Mouse (Mus musculus): Measurements from ENCODE around the gene Sec61a1. TPM values are rescaled to one million over a fixed set of nuclear protein-coding genes. Genes with fewer than 3 reads are reported as not detected.

Gene Sec61a1
- 249 and 250 TPM in 2 replicates for polyA plus RNA-seq (2015; fragmentation: Nextera tagmentation; extraction: Ambion mirVana)

DNA sequence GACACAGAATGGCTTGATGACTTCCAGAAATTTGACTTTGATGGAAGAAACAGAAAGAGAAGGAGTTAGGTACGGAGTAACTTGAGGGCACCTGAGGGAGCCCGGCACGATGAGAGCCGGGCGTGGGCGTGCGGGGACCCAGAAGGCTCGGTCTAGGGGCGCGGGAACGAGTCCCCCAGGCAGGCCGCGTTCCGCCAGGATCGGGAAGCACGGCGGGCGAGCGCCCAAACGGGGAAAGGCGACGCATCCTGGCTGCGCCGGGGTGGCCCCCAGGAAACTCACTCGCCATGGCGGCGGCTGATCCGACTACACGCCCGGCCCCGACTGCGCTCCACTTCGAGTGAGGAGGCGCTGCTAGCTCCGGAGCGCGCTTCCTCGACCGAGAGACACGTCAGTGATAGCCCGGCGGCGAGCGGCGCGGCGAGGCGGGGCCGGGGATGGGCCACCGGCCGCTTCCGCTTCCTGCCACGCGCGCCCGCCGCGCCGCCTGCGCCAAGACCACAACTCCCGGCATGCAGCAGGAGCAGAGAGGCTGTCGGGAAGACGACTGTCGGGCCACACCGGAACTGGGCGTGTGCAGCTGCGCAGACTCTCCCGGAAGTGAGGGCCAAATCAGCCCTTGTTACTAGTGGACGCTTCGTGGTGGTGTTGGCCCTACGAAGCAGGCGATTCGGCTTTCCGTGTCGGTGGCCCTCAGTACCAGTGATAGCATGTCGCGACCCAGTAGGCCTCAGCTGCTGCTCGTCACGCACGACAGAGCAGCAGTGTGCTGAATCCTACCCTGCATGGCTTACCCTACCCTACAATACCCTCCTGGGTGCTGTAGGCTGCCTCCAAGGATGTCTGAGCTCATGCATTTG lies at the start of gene Sec61a1:
TSS of gene Sec61a1 (minus strand) at position 502 of the 860 bp plus-strand sequence.
- ATAC-seq (ENCODE audit: insufficient number of reproducible peaks, insufficient read depth, low FRiP score, low TSS enrichment, low read depth) = peak; percentile 95
- under 1% methylated on average over 80 of the region's 80 CpGs for WGBS
- Histone ChIP-seq H3K4me2 (peak within 1 kb of the TSS; percentile 95), H3K27me3 (no peaks in the 10 kb centered on the region), H3K4me3 (peak within 1 kb of the TSS; percentile 96), H3K36me3 (peaks cover 30% of the 10 kb centered on the region), H3K9ac (peak within 1 kb of the TSS; percentile 97), H3K4me1 (peaks cover 30% of the 10 kb centered on the region), H3K9me3 (no peaks in the 10 kb centered on the region), H3K27ac (peak within 1 kb of the TSS; percentile 86)

DNA sequence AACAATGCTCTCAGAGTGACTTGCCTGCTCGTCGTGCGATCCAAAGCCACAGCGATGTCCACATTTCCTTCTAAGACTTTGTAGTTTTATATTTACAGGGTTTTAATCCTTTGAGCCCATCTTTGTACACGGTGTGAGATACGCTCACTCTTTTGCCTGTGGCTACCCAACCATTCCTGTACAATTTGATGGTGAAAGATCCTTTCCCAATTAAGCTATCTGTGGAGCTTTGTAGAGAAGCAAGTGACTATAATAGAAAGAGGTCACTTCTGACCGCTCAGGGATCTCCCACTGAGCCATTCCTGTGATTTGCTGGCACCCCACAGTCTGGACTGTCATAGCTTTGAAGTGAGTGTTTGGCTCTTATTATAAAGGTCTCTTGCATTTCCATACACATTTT lies 48.0 kb upstream of the Sec61a1 start:
- no peak for ATAC-seq (ENCODE audit: insufficient number of reproducible peaks, insufficient read depth, low FRiP score, low TSS enrichment, low read depth)
- no peak overlapping the region for H3K9ac ChIP-seq
- no peaks in the 10 kb centered on the region for H3K9me3 ChIP-seq
- H3K4me2 ChIP-seq = peak overlapping the region; percentile 24; the same call in 1 of the 2 replicates
- no peak overlapping the region for H3K27ac ChIP-seq
- H3K4me1 ChIP-seq = no peaks in the 10 kb centered on the region
- H3K4me3 ChIP-seq = no peak overlapping the region
- 7% methylated on average over 7 of the region's 7 CpGs for WGBS
- peaks cover 30% of the 10 kb centered on the region for H3K27me3 ChIP-seq
- no peaks in the 10 kb centered on the region for H3K36me3 ChIP-seq

DNA sequence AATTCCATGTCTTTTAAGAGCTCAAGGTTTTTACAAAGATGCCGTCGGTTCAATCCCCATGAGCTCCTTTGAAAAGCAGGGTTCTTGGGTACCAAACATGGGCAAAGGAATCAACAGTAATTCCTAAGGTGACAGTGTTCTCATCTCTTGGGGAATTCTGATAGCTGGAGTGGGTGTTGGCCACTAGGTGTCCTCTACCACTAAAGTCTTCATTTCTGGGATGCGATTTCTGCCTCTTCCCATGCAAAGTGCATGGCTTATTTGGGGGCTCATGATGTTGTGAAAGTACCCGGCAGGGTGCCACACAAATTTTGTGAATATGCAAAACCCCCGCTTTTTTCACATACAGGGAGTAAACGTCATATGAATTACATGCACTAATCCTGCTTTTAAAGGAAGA lies 46.3 kb upstream of the Sec61a1 start:
- WGBS = 29% methylated on average over 6 of the region's 6 CpGs
- Histone ChIP-seq H3K27ac (no peak overlapping the region), H3K4me3 (no peak overlapping the region), H3K27me3 (peaks cover 32% of the 10 kb centered on the region), H3K4me1 (no peaks in the 10 kb centered on the region), H3K4me2 (no peak overlapping the region), H3K36me3 (no peaks in the 10 kb centered on the region), H3K9ac (no peak overlapping the region), H3K9me3 (no peaks in the 10 kb centered on the region)
- no peak for ATAC-seq (ENCODE audit: insufficient number of reproducible peaks, insufficient read depth, low FRiP score, low TSS enrichment, low read depth)

DNA sequence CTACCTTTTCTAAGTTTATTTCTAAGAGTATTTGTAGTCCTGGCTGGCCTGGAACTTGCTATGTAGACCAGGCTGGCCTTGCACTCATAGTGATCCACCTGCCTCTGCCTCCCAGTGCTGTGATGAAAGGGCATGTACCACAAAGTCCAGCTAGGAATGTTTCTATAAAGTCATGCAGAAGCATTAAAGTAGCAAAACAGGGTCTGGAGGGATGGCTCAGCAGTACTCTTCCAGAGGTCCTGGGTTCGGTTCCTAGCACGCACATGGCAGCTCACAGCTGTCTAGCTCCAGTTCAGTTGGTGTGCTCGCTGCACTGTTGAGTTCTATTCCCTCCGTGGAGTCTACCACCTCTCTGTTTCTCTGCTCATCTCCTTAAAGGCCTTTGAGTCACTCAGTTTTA lies 41.5 kb upstream of the Sec61a1 start:
- Histone ChIP-seq H3K9ac (no peak overlapping the region), H3K4me3 (no peak overlapping the region), H3K36me3 (no peaks in the 10 kb centered on the region), H3K27me3 (peaks cover 19% of the 10 kb centered on the region), H3K4me2 (no peak overlapping the region), H3K4me1 (no peaks in the 10 kb centered on the region), H3K27ac (no peak overlapping the region), H3K9me3 (no peaks in the 10 kb centered on the region)
- no peak for ATAC-seq (ENCODE audit: insufficient number of reproducible peaks, insufficient read depth, low FRiP score, low TSS enrichment, low read depth)
- 90% methylated on average over 4 of the region's 4 CpGs for WGBS

DNA sequence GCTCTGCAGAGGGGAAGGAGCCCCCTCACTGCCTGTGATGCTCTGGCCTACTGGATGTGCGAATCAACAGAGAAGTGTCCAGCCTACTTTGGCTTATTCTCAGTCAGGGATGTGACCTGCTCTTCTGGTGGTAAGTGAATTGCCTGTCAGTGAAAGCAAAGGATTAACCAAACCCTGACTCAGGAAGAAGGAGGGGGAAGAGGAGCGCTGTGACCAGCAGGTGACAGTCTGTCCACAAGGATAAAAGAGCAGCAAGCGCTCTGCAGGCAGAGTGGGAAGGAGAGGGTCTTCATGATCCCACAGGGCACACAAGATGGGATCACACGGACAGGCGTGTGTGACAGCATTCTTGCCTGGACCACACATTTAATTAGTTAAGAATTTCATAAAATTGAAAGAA lies 41.0 kb upstream of the Sec61a1 start:
- H3K36me3 ChIP-seq = no peaks in the 10 kb centered on the region
- no peaks in the 10 kb centered on the region for H3K9me3 ChIP-seq
- no peak overlapping the region for H3K4me2 ChIP-seq
- ATAC-seq (ENCODE audit: insufficient number of reproducible peaks, insufficient read depth, low FRiP score, low TSS enrichment, low read depth) = no peak
- 29% methylated on average over 5 of the region's 5 CpGs for WGBS
- no peak overlapping the region for H3K27ac ChIP-seq
- H3K4me1 ChIP-seq = no peaks in the 10 kb centered on the region
- H3K27me3 ChIP-seq = peaks cover 14% of the 10 kb centered on the region
- H3K4me3 ChIP-seq = no peak overlapping the region
- no peak overlapping the region for H3K9ac ChIP-seq

DNA sequence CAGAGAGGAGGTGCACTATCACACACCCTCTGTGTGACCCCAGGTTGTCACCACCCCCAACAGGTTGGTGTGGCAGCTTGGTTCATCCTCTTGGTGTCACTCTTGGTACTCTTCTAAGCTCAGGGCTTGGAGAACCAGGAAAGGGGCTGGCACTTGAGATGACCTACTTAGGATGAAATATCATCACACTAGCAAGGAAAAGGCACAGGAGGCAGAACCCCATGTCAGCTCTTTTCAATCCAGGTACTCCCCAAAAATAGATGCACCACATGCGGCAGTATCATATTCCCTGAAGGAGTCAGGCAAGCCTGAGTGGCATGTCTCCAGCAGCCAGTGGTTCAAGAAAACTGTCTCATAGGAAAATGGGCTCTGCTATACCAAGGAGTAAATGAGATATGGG lies 39.4 kb upstream of the Sec61a1 start:
- no peak overlapping the region for H3K27ac ChIP-seq
- no peaks in the 10 kb centered on the region for H3K36me3 ChIP-seq
- 0 out of 2 replicates have a peak, but pooled peaks cover 6% of the 10 kb centered on the region for H3K27me3 ChIP-seq
- no peak for ATAC-seq (ENCODE audit: insufficient number of reproducible peaks, insufficient read depth, low FRiP score, low TSS enrichment, low read depth)
- H3K4me3 ChIP-seq = no peak overlapping the region
- no peak overlapping the region for H3K4me2 ChIP-seq
- no peaks in the 10 kb centered on the region for H3K4me1 ChIP-seq
- 60% methylated on average over 1 of the region's 1 CpGs for WGBS
- H3K9ac ChIP-seq = no peak overlapping the region
- H3K9me3 ChIP-seq = no peaks in the 10 kb centered on the region

DNA sequence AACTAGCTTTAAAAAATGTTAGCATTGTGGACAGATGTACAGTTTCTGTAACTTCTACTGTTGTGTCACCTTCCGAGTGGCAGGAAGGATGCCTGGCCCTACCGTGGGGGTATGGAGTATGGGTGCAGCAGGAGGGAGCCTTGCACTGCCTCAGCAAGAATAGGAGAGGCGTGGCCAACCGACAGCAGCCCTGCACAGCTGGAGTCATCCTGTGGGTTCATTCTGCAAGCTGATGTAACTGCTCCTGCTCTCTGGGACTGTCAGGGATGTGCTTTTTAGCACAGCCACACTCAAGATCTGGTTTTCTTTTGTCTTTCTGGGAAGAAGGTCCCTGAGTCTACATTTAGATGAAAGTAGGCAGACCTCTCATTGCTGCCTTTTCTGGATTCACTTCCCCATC lies 38.8 kb upstream of the Sec61a1 start:
- Histone ChIP-seq H3K4me2 (no peak overlapping the region), H3K4me3 (no peak overlapping the region), H3K9me3 (no peaks in the 10 kb centered on the region), H3K4me1 (no peaks in the 10 kb centered on the region), H3K27me3 (0 out of 2 replicates have a peak, but pooled peaks cover 6% of the 10 kb centered on the region), H3K27ac (no peak overlapping the region), H3K36me3 (no peaks in the 10 kb centered on the region), H3K9ac (no peak overlapping the region)
- ATAC-seq (ENCODE audit: insufficient number of reproducible peaks, insufficient read depth, low FRiP score, low TSS enrichment, low read depth) = no peak
- 20% methylated on average over 4 of the region's 4 CpGs for WGBS

DNA sequence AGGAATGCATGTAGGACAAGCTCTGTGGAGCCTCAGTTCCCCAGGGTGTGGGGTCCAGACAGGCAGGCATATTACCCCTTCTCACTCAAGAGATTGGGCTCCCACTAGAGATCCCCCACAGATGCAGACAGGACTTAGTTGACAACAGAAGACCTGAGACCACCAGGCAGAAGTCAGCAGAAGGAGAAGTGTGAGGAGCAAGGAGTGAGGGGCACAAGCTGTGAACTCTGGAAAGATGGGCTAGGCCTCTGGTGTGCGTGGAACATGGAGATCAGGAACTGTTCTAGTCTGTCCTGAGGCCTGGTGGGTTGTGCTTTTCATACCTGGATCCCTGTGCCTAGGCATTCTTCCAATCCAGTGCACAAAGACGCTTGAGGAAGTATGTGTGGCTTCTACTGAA lies 31.2 kb upstream of the Sec61a1 start:
- Histone ChIP-seq H3K9ac (no peak overlapping the region), H3K36me3 (no peaks in the 10 kb centered on the region), H3K27me3 (peaks cover 37% of the 10 kb centered on the region), H3K27ac (no peak overlapping the region), H3K4me3 (no peak overlapping the region), H3K4me1 (no peaks in the 10 kb centered on the region), H3K9me3 (no peaks in the 10 kb centered on the region), H3K4me2 (no peak overlapping the region)
- WGBS = 86% methylated on average over 2 of the region's 2 CpGs
- no peak for ATAC-seq (ENCODE audit: insufficient number of reproducible peaks, insufficient read depth, low FRiP score, low TSS enrichment, low read depth)

DNA sequence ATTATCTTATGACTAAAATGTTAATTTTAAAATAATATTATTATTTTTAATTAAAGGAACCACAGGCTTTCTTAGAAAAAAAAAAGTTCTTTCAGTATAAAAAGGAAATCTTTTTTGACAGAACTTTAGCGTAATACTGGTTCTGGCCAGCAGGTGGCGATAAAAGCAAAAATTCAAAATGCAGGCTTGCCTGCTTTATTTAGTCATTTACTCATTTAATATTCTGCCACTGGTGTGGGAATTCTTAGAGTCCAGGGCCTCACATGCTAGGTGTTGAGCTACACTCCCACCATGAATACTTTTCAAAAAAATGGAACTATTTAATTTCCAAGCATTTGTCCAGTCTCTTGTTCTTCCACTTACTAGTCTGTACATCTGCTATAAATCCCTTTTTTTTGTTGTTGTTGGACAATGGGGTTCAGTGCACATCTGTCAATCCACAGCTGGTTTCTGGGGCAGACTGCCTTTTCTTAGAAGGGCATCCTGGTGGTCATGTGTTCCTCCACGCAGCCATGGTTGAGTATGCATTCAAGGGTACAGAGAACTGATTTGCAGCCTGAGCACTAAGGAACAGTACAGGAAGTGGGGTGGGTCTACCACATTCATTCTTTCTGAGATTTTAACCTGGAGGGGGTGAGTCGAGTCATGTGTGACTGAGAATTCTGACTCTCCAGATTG lies 30.6 kb upstream of the Sec61a1 start:
- H3K27ac ChIP-seq = no peak overlapping the region
- no peaks in the 10 kb centered on the region for H3K9me3 ChIP-seq
- 30% methylated on average over 4 of the region's 4 CpGs for WGBS
- no peak for ATAC-seq (ENCODE audit: insufficient number of reproducible peaks, insufficient read depth, low FRiP score, low TSS enrichment, low read depth)
- no peaks in the 10 kb centered on the region for H3K4me1 ChIP-seq
- no peak overlapping the region for H3K4me3 ChIP-seq
- no peak overlapping the region for H3K4me2 ChIP-seq
- no peaks in the 10 kb centered on the region for H3K36me3 ChIP-seq
- no peak overlapping the region for H3K9ac ChIP-seq
- peaks cover 43% of the 10 kb centered on the region for H3K27me3 ChIP-seq

DNA sequence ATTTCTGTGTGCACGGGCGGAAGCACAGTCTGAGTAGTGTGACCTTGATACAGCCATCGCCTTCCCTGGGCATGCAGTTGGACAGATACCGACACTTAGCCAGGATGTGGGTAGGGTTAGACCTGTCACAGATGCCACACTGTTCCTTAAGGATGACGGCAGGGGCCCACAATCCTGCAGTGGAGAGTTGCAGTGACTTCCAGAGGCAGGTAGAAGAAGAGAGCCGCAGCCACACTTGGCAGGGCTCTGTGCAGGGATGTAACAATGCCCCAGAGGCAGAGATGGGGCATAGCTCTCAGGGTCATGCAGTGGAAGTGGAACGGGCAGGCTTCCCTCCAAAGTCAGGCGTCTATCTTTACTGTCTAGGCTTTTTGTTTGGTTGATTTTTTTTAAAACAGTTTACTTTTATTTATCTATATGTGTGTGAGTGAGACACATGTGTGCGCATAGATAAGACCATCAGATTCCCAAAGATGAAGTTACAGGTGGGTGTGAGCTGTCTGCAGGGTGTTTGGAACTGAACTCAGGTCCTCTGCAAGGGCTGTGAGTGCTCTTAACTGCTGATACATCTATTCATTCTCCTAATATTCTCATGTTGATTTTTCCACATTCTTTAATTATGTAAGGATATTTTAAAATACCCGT lies 29.8 kb upstream of the Sec61a1 start:
- H3K4me1 ChIP-seq = no peaks in the 10 kb centered on the region
- H3K4me2 ChIP-seq = no peak overlapping the region
- no peak overlapping the region for H3K9ac ChIP-seq
- peaks cover 45% of the 10 kb centered on the region for H3K27me3 ChIP-seq
- H3K27ac ChIP-seq = no peak overlapping the region
- no peak for ATAC-seq (ENCODE audit: insufficient number of reproducible peaks, insufficient read depth, low FRiP score, low TSS enrichment, low read depth)
- H3K4me3 ChIP-seq = no peak overlapping the region
- 77% methylated on average over 10 of the region's 10 CpGs for WGBS
- H3K36me3 ChIP-seq = no peaks in the 10 kb centered on the region
- H3K9me3 ChIP-seq = no peaks in the 10 kb centered on the region

DNA sequence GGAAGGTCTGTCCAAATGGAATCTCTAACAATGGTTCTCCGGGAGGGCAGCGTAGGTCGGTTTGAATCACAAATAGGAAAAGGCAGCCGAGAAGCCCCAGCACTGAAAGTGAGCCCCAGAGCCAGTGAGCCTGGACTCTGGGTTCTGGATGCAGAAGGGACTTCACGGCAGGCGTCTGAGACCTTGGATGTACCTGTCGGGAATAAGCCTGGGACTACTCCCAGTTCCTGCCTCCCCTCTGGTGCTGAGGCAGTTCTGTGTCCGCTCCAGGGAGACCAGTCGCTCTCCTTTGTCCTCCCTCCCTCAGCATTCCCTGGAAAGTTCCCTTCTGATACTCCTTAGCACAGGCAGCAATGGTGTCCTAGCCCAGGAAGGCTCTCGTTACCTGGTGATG lies 26.7 kb upstream of the Sec61a1 start:
- Histone ChIP-seq H3K9me3 (no peaks in the 10 kb centered on the region), H3K4me3 (no peak overlapping the region), H3K27me3 (peaks cover 48% of the 10 kb centered on the region), H3K27ac (no peak overlapping the region), H3K9ac (0 out of 2 replicates have a peak overlapping the region, but pooled peaks have one; percentile 21), H3K4me2 (no peak overlapping the region), H3K36me3 (no peaks in the 10 kb centered on the region), H3K4me1 (no peaks in the 10 kb centered on the region)
- 27% methylated on average over 10 of the region's 10 CpGs for WGBS
- no peak for ATAC-seq (ENCODE audit: insufficient number of reproducible peaks, insufficient read depth, low FRiP score, low TSS enrichment, low read depth)
